Mouse (Mus musculus): ENCODE results near the gene Dcx.

Dcx gene

GRCm38 (mm10) chrX:143932958-143933357 lies at the start of gene Dcx:
TSS of gene Dcx (minus strand) at chrX:143933311.
- no peak for DNase-seq (ENCODE audit: inconsistent age in 2 of 2, low spot score in 1 of 2)

GRCm38 (mm10) chrX:143966249-143966648 lies 33.1 kb upstream of the Dcx start:
- peak in 1 of 2 experiments; percentile 11 for DNase-seq (ENCODE audit: inconsistent age in 2 of 2, low spot score in 1 of 2)

- no peak for DNase-seq (ENCODE audit: inconsistent age in 2 of 2, low spot score in 1 of 2)
Measured at GRCm38 (mm10) chrX:143933671-143934070, 560 bp upstream of the Dcx start.

- no peak for DNase-seq (ENCODE audit: inconsistent age in 2 of 2, low spot score in 1 of 2)
Measured at GRCm38 (mm10) chrX:143932530-143932929, 581 bp downstream of the Dcx start.

- no peak for DNase-seq (ENCODE audit: inconsistent age in 2 of 2, low spot score in 1 of 2)
Measured at GRCm38 (mm10) chrX:143931400-143932185, 1.5 kb downstream of the Dcx start.

GRCm38 (mm10) chrX:143922070-143922469 lies 11.0 kb downstream of the Dcx start:
- DNase-seq (ENCODE audit: inconsistent age in 2 of 2, low spot score in 1 of 2): no peak

- no peak for DNase-seq (ENCODE audit: inconsistent age in 2 of 2, low spot score in 1 of 2)
Measured at GRCm38 (mm10) chrX:143906699-143907471, 26.2 kb downstream of the Dcx start.

GRCm38 (mm10) chrX:143904689-143905088 lies 28.4 kb downstream of the Dcx start:
- peak in 1 of 2 experiments; percentile 32 for DNase-seq (ENCODE audit: inconsistent age in 2 of 2, low spot score in 1 of 2)

- peak in 1 of 2 experiments; percentile 24 for DNase-seq (ENCODE audit: inconsistent age in 2 of 2, low spot score in 1 of 2)
Measured at GRCm38 (mm10) chrX:143902300-143902699, 30.8 kb downstream of the Dcx start.

GRCm38 (mm10) chrX:143897363-143898285 lies 35.5 kb downstream of the Dcx start:
- DNase-seq (ENCODE audit: inconsistent age in 2 of 2, low spot score in 1 of 2): no peak

- no peak for DNase-seq (ENCODE audit: inconsistent age in 2 of 2, low spot score in 1 of 2)
Measured at GRCm38 (mm10) chrX:143896936-143897335, 36.2 kb downstream of the Dcx start.

GRCm38 (mm10) chrX:143893180-143893579 lies 39.9 kb downstream of the Dcx start:
- no peak for DNase-seq (ENCODE audit: inconsistent age in 2 of 2, low spot score in 1 of 2)

GRCm38 (mm10) chrX:143885765-143886164 lies 47.3 kb downstream of the Dcx start:
- peak; percentile 33 to 57 for DNase-seq (ENCODE audit: inconsistent age in 2 of 2, low spot score in 1 of 2)

- DNase-seq (ENCODE audit: inconsistent age in 2 of 2, low spot score in 1 of 2): no peak
Measured at GRCm38 (mm10) chrX:143884953-143885352, 48.2 kb downstream of the Dcx start.

- DNase-seq (ENCODE audit: inconsistent age in 2 of 2, low spot score in 1 of 2): no peak
Measured at GRCm38 (mm10) chrX:143884299-143884698, 48.8 kb downstream of the Dcx start.

- DNase-seq (ENCODE audit: inconsistent age in 2 of 2, low spot score in 1 of 2): no peak
Measured at GRCm38 (mm10) chrX:143881806-143882468, 51.2 kb downstream of the Dcx start.

- DNase-seq (ENCODE audit: inconsistent age in 2 of 2, low spot score in 1 of 2): no peak
Measured at GRCm38 (mm10) chrX:143879631-143880030, 53.5 kb downstream of the Dcx start.

- DNase-seq (ENCODE audit: inconsistent age in 2 of 2, low spot score in 1 of 2): no peak
Measured at GRCm38 (mm10) chrX:143867129-143867664, 65.9 kb downstream of the Dcx start.

GRCm38 (mm10) chrX:143851351-143851750 lies 81.8 kb downstream of the Dcx start:
- DNase-seq (ENCODE audit: inconsistent age in 2 of 2, low spot score in 1 of 2): no peak

- no peak for DNase-seq (ENCODE audit: inconsistent age in 2 of 2, low spot score in 1 of 2)
Measured at GRCm38 (mm10) chrX:143849969-143850368, 83.1 kb downstream of the Dcx start.

Data from adrenal gland, adult (tissue).